Mouse (Mus musculus): ENCODE measurements at regions not wholly inside any gene's neighbourhood (a gene's known extent, or its start where the extent isn't known, plus 50 kb on each side); places are given as distances from the start of the nearest gene placed in this dataset.

- DNase-seq (ENCODE audit: low spot score in 2 of 2), result no peak
Measured at GRCm38 (mm10) chr12:90469754-90470153, 268.5 kb downstream of the Dio2 start.

- peak in 1 of 2 experiments; percentile 20 for DNase-seq (ENCODE audit: low spot score in 2 of 2)
Measured at GRCm38 (mm10) chr12:90460121-90460520, 278.1 kb downstream of the Dio2 start.

- no peak for DNase-seq (ENCODE audit: low spot score in 2 of 2)
Measured at GRCm38 (mm10) chr12:90440672-90441071, 297.6 kb downstream of the Dio2 start.

- peak; percentile 9 to 20 for DNase-seq (ENCODE audit: low spot score in 2 of 2)
Measured at GRCm38 (mm10) chr12:90425276-90426063, 312.8 kb downstream of the Dio2 start.

- DNase-seq (ENCODE audit: low spot score in 2 of 2), result no peak
Measured at GRCm38 (mm10) chr12:90417590-90418221, 320.5 kb downstream of the Dio2 start.

GRCm38 (mm10) chr12:90408716-90409115 is 329.5 kb downstream of the Dio2 start:
- DNase-seq (ENCODE audit: low spot score in 2 of 2), result peak in 1 of 2 experiments; percentile 1

- peak; percentile 5 to 9 for DNase-seq (ENCODE audit: low spot score in 2 of 2)
Measured at GRCm38 (mm10) chr12:90398564-90398963, 339.7 kb downstream of the Dio2 start.

Measured in frontal cortex, postnatal 36 days (tissue).